Mouse (Mus musculus) lung, embryonic 15.5 days (tissue): ENCODE results near the gene Gja5. TPM values are rescaled to one million over a fixed set of nuclear protein-coding genes. Genes with fewer than 3 reads are reported as not detected.

ENCODE experiments used
- ATAC-seq: fragments of 200-750 bp; cut with Nextera tagmentation; 2 replicates; pipeline ENCODE4 v1.8.0; 2017; ENCODE audit warnings: moderate number of reproducible peaks, borderline replicate concordance; ENCODE audit not compliant: low FRiP score, low TSS enrichment; ENCODE audit errors: extremely low read depth
- H3K27ac ChIP-seq: fragments of 300-500 bp; sonication (generic); 2 replicates; pipeline ENCODE4 v1.5.1; 2015; ENCODE audit warnings: moderate library complexity, mild to moderate bottlenecking, inconsistent platforms
- H3K27me3 ChIP-seq: fragments of 300-500 bp; sonication (generic); 2 replicates; pipeline ENCODE4 v1.6.1; 2015; ENCODE audit warnings: inconsistent platforms
- H3K36me3 ChIP-seq: fragments of 300-500 bp; sonication (generic); 2 replicates; pipeline ENCODE4 v1.6.1; 2015; ENCODE audit warnings: inconsistent platforms
- H3K4me1 ChIP-seq: fragments of 300-500 bp; sonication (generic); 2 replicates; pipeline ENCODE4 v1.6.1; 2015; ENCODE audit warnings: inconsistent platforms
- H3K4me2 ChIP-seq: fragments of 300-500 bp; sonication (generic); 2 replicates; pipeline ENCODE4 v1.6.1; 2015; ENCODE audit warnings: inconsistent platforms, mild to moderate bottlenecking, moderate library complexity
- H3K4me3 ChIP-seq: fragments of 300-500 bp; sonication (generic); 2 replicates; pipeline ENCODE4 v1.5.1; 2015; ENCODE audit warnings: mild to moderate bottlenecking, inconsistent platforms
- H3K9ac ChIP-seq: fragments of 300-500 bp; sonication (generic); 2 replicates; pipeline ENCODE4 v1.6.1; 2015; ENCODE audit warnings: inconsistent platforms
- H3K9me3 ChIP-seq: fragments of 300-500 bp; sonication (generic); 2 replicates; pipeline ENCODE4 v1.6.1; 2016; ENCODE audit warnings: inconsistent platforms
- WGBS: fragments of 180-500 bp; shearing (Covaris S2); methylation state at CpG from one replicate; pipeline ENCODE4 v1.1.7; 2015; 5-methylcytosine and 5-hydroxymethylcytosine counted together
- polyA plus RNA-seq: library from polyadenylated mRNA; unstranded; fragments of >200 nt; fragmentation: Nextera tagmentation; extraction: Ambion mirVana; gene quantifications from 2 replicates; pipeline ENCODE4 v1.2.1, GENCODE M21; 2015

The Gja5 gene
- polyA plus RNA-seq, 1 experiment from 2014 or later: 25.6 TPM

- Histone ChIP-seq H3K4me2 (no peak overlapping the region), H3K27me3 (peaks cover 30% of the 10 kb centered on the region), H3K27ac (no peak overlapping the region), H3K36me3 (no peaks in the 10 kb centered on the region), H3K9me3 (no peaks in the 10 kb centered on the region), H3K9ac (no peak overlapping the region), H3K4me3 (no peak overlapping the region), H3K4me1 (no peaks in the 10 kb centered on the region)
- peak; percentile 35; the same call in 1 of the 2 replicates for ATAC-seq
- 54% methylated on average over 3 of the region's 3 CpGs for WGBS
Observed at GRCm38 (mm10) chr3:96981833-96982232, 77.3 kb downstream of the Gja5 start.

- H3K4me2 ChIP-seq: no peak overlapping the region
- no peak for ATAC-seq
- H3K4me3 ChIP-seq: no peak overlapping the region
- H3K4me1 ChIP-seq: no peaks in the 10 kb centered on the region
- H3K36me3 ChIP-seq: no peaks in the 10 kb centered on the region
- peaks cover 24% of the 10 kb centered on the region; the same call in 1 of the 2 replicates for H3K27me3 ChIP-seq
- WGBS: 75% methylated on average over 2 of the region's 2 CpGs
- H3K9me3 ChIP-seq: no peaks in the 10 kb centered on the region
- no peak overlapping the region for H3K27ac ChIP-seq
- no peak overlapping the region for H3K9ac ChIP-seq
Observed at GRCm38 (mm10) chr3:96982666-96983065, 78.2 kb downstream of the Gja5 start.

- no peaks in the 10 kb centered on the region for H3K36me3 ChIP-seq
- H3K4me3 ChIP-seq: no peak overlapping the region
- no peaks in the 10 kb centered on the region; the same call in 1 of the 2 replicates for H3K27me3 ChIP-seq
- 46% methylated on average over 3 of the region's 3 CpGs for WGBS
- H3K4me1 ChIP-seq: no peaks in the 10 kb centered on the region
- H3K27ac ChIP-seq: no peak overlapping the region
- H3K9me3 ChIP-seq: no peaks in the 10 kb centered on the region
- H3K9ac ChIP-seq: no peak overlapping the region
- H3K4me2 ChIP-seq: no peak overlapping the region
- no peak for ATAC-seq
Observed at GRCm38 (mm10) chr3:96992526-96992925, 88.0 kb downstream of the Gja5 start.

- 28% methylated on average over 6 of the region's 6 CpGs for WGBS
- no peak for ATAC-seq
- H3K9ac ChIP-seq: no peak overlapping the region
- H3K36me3 ChIP-seq: no peaks in the 10 kb centered on the region
- H3K27ac ChIP-seq: no peak overlapping the region
- no peaks in the 10 kb centered on the region for H3K27me3 ChIP-seq
- H3K9me3 ChIP-seq: no peaks in the 10 kb centered on the region
- H3K4me2 ChIP-seq: no peak overlapping the region
- no peak overlapping the region for H3K4me3 ChIP-seq
- no peaks in the 10 kb centered on the region for H3K4me1 ChIP-seq
Observed at GRCm38 (mm10) chr3:96997770-96998169, 93.3 kb downstream of the Gja5 start.

GRCm38 (mm10) chr3:97003111-97003510 lies 98.6 kb downstream of the Gja5 start:
- no peaks in the 10 kb centered on the region for H3K9me3 ChIP-seq
- H3K4me1 ChIP-seq: no peaks in the 10 kb centered on the region
- no peak overlapping the region for H3K27ac ChIP-seq
- H3K4me2 ChIP-seq: no peak overlapping the region
- H3K36me3 ChIP-seq: no peaks in the 10 kb centered on the region
- no peaks in the 10 kb centered on the region for H3K27me3 ChIP-seq
- no peak overlapping the region for H3K4me3 ChIP-seq
- no peak for ATAC-seq
- no peak overlapping the region for H3K9ac ChIP-seq
- 87% methylated on average over 10 of the region's 10 CpGs for WGBS

- 69% methylated on average over 4 of the region's 4 CpGs for WGBS
- Histone ChIP-seq H3K27me3 (no peaks in the 10 kb centered on the region), H3K4me3 (no peak overlapping the region), H3K9me3 (no peaks in the 10 kb centered on the region), H3K9ac (no peak overlapping the region), H3K27ac (no peak overlapping the region), H3K4me1 (no peaks in the 10 kb centered on the region), H3K36me3 (no peaks in the 10 kb centered on the region), H3K4me2 (no peak overlapping the region)
- no peak for ATAC-seq
Observed at GRCm38 (mm10) chr3:97004509-97004908, 100.0 kb downstream of the Gja5 start.

GRCm38 (mm10) chr3:97007010-97007448 lies 102.5 kb downstream of the Gja5 start:
- WGBS: 48% methylated on average over 3 of the region's 3 CpGs
- H3K4me3 ChIP-seq: no peak overlapping the region

GRCm38 (mm10) chr3:97025226-97025625 lies 120.7 kb downstream of the Gja5 start:
- Histone ChIP-seq H3K4me2 (no peak overlapping the region), H3K27ac (no peak overlapping the region), H3K4me3 (no peak overlapping the region), H3K27me3 (peaks cover 4% of the 10 kb centered on the region; the same call in 1 of the 2 replicates), H3K4me1 (peaks cover 16% of the 10 kb centered on the region), H3K9ac (no peak overlapping the region), H3K9me3 (no peaks in the 10 kb centered on the region), H3K36me3 (no peaks in the 10 kb centered on the region)
- peak; percentile 49; the same call in 1 of the 2 replicates for ATAC-seq
- 33% methylated on average over 5 of the region's 5 CpGs for WGBS

More at GRCm38 (mm10) chr3:97007010-97007448, 102.5 kb downstream of the Gja5 start:
- Histone ChIP-seq H3K9ac (no peak overlapping the region), H3K36me3 (no peaks in the 10 kb centered on the region), H3K4me2 (no peak overlapping the region), H3K4me1 (no peaks in the 10 kb centered on the region), H3K27me3 (no peaks in the 10 kb centered on the region), H3K27ac (no peak overlapping the region), H3K9me3 (no peaks in the 10 kb centered on the region)
- ATAC-seq: no peak

GRCm38 (mm10) chr3:97032053-97032496 lies 127.6 kb downstream of the Gja5 start:
- Histone ChIP-seq H3K9me3 (no peaks in the 10 kb centered on the region), H3K27ac (peak overlapping the region; percentile 27), H3K9ac (peak overlapping the region; percentile 10; the same call in 1 of the 2 replicates), H3K4me1 (peaks cover 21% of the 10 kb centered on the region), H3K4me2 (peak overlapping the region; percentile 58), H3K36me3 (no peaks in the 10 kb centered on the region), H3K27me3 (peaks cover 4% of the 10 kb centered on the region; the same call in 1 of the 2 replicates), H3K4me3 (peak overlapping the region; percentile 32)
- ATAC-seq: peak; percentile 69
- WGBS: under 1% methylated on average over 10 of the region's 10 CpGs

- no peak overlapping the region for H3K4me3 ChIP-seq
- H3K4me2 ChIP-seq: no peak overlapping the region
- no peaks in the 10 kb centered on the region for H3K27me3 ChIP-seq
- H3K4me1 ChIP-seq: peaks cover 45% of the 10 kb centered on the region
- 84% methylated on average over 3 of the region's 3 CpGs for WGBS
- no peaks in the 10 kb centered on the region for H3K9me3 ChIP-seq
- no peak overlapping the region for H3K9ac ChIP-seq
- H3K36me3 ChIP-seq: no peaks in the 10 kb centered on the region
- peak overlapping the region; percentile 26; the same call in 1 of the 2 replicates for H3K27ac ChIP-seq
- ATAC-seq: no peak
Observed at GRCm38 (mm10) chr3:97035558-97035957, 131.1 kb downstream of the Gja5 start.

GRCm38 (mm10) chr3:97037119-97037518 lies 132.6 kb downstream of the Gja5 start:
- Histone ChIP-seq H3K4me1 (peaks cover 46% of the 10 kb centered on the region), H3K36me3 (no peaks in the 10 kb centered on the region), H3K4me2 (no peak overlapping the region), H3K9ac (no peak overlapping the region), H3K27me3 (no peaks in the 10 kb centered on the region), H3K4me3 (no peak overlapping the region), H3K9me3 (no peaks in the 10 kb centered on the region), H3K27ac (no peak overlapping the region)
- 32% methylated on average over 6 of the region's 6 CpGs for WGBS
- no peak for ATAC-seq

- no peak overlapping the region for H3K4me2 ChIP-seq
- no peaks in the 10 kb centered on the region for H3K36me3 ChIP-seq
- peak overlapping the region; percentile 50; the same call in 1 of the 2 replicates for H3K27ac ChIP-seq
- no peak overlapping the region for H3K4me3 ChIP-seq
- no peak overlapping the region for H3K9ac ChIP-seq
- H3K9me3 ChIP-seq: no peaks in the 10 kb centered on the region
- peak; percentile 91 for ATAC-seq
- H3K27me3 ChIP-seq: no peaks in the 10 kb centered on the region
- peaks cover 43% of the 10 kb centered on the region for H3K4me1 ChIP-seq
- WGBS: 28% methylated on average over 6 of the region's 6 CpGs
Observed at GRCm38 (mm10) chr3:97039721-97040120, 135.2 kb downstream of the Gja5 start.
